Mouse (Mus musculus): Measurements from ENCODE around the gene Lypd5.

The Lypd5 gene

DNA sequence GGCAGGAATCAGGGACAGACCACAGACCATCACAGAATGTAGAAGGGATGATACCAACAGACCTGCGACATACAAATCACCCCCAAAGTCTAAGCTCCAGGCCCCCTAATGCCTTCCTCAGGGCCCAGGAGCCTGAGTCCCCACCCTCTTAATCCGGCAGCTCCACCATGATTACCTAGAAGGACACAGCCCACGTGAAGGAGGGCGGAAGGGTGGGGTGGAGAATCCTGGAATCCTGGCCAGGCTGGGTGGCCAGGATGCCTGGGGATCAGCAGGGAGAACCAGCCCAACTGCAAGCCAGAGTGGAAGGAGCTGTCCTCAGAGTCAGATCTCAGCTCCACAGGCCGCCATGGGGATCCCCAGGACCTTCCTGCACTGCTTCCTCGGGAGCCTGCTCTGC is at the start of gene Lypd5:
Gene Lypd5, plus strand, starts transcription at position 301 of the 400 bp plus-strand sequence.
- DNase-seq (ENCODE audit: low read depth) = no peak

DNA sequence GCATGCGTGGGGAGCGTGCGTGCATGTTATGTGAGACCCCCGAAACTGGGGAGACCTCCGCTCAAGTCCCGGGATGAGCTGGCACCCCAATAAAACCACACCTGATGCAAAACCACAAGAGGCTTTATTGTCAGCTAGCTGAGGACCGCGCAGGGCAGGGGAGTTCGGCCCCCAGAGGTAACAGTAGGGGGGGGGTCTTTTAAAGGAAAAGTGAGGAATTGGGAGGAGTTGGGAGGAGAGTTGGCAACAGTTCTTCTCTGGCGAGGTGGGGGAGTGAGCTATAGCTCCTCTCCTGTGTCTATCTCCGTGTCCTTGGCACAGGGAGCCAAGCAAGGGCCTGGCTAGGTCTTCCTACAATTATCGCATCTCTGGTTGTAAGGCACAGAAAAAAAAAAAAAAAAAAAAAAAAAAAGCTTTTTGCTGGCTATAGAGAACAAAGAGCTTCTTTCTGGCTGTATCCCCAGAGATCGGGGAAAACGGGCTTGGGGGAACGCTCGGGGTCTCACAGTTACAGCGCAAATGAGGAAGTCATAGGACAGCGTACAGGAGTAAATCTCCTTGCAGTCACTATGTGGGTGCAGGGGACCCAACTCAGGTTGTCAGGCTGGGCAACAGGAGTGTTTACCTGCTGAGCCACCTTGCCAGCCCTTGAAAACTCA is 49.0 kb upstream of the Lypd5 start:
- DNase-seq (ENCODE audit: low read depth) = peak; percentile 9

DNA sequence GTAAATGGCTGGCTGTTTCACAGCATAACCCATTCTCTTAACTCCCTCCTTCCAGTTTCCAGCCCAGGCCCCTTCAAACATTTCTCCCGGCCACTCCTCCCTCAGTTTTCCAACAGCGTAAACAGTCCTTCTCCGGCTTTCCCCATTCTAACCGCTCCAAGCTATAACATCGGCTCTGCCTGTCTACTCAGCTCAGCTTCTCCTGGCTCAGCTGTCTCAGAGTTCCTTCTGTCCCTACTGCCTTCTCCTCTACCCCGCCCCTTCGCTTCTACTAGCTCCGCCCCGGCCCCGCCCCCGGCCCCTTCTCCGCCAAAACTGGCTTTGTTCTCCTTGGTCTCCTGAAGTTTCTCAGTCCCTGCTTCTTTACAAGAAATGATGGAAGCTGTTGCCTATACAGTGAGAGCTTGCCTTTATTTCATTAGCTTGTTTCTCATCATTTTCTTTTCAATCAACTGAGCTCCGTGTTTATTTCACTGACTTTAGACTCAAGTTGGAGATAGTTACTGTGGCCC is 48.2 kb upstream of the Lypd5 start, which contains the start of gene Zfp61:
Gene Zfp61, minus strand, starts transcription at position 462 of the 512 bp plus-strand sequence.
- peak; percentile 25 for DNase-seq (ENCODE audit: low read depth)

DNA sequence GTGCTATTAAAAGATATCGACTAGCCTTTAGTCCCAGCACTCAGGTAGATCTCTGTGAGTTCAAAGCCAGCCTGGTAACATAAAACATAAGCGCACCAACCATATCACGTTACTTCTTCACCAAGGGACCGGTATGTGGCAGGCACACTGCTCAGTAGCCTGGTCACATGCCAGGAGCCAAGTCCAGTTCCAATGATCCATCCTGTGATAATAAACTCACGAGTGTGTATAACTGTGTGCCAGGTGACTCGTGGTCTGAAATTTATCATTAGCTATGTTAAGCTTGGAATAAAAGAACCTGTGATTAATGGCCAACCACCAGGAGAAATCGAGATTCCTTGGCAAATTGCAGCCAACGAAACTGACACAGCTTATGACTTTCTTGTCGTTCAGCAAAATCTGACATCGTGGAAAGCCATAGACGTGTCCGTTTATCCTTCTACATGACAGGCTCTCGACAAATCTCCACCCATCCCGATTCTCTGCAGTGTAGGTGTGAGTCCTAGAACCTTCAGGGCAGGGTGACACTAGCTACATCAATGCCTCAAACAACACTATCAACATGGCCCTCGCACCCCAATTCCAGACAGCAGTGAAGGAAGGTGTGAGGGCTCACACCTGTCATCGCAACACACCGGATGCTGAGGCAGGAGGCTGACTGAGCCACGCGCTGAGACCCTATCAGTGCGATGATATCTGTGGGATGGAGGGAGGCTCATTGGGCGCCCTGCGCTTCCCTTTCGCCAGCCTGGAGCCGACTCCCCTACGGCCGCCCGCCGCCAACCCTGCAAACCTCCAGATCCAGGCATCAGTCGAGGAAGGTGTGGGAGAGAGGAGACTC is 33.0 kb upstream of the Lypd5 start:
- DNase-seq (ENCODE audit: low read depth) = no peak

- DNase-seq (ENCODE audit: low read depth) = peak; percentile 92
Observed at GRCm38 (mm10) chr7:24316567-24317092, 32.4 kb upstream of the Lypd5 start, which contains the start of gene Zfp94. TSS of gene Zfp94 (minus strand) at chr7:24316666.

DNA sequence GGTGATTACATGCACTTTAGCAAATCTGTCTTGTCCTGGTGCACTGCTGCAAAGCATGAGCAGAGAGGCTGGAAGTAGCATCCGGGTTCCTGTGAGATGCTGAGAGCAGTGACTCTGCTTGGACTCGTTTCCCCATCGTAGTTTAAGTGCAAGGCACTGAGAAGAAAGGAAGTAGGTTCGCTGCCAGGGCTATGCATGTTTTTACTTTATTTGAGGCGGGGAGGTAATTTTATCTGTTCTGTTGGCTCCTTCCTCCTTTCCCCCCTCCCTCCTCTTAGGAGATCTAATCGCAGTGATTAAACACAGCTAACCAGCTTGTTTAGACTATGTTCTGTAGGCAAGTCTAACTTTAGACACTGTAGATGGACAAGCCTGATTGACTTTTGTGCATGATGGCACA is 30.1 kb upstream of the Lypd5 start:
- no peak for DNase-seq (ENCODE audit: low read depth)

- DNase-seq (ENCODE audit: low read depth) = no peak
Observed at GRCm38 (mm10) chr7:24322593-24322992, 26.4 kb upstream of the Lypd5 start.

- DNase-seq (ENCODE audit: low read depth) = no peak
Observed at GRCm38 (mm10) chr7:24325197-24325596, 23.8 kb upstream of the Lypd5 start.

GRCm38 (mm10) chr7:24325675-24326128 is 23.3 kb upstream of the Lypd5 start:
- no peak for DNase-seq (ENCODE audit: low read depth)

DNA sequence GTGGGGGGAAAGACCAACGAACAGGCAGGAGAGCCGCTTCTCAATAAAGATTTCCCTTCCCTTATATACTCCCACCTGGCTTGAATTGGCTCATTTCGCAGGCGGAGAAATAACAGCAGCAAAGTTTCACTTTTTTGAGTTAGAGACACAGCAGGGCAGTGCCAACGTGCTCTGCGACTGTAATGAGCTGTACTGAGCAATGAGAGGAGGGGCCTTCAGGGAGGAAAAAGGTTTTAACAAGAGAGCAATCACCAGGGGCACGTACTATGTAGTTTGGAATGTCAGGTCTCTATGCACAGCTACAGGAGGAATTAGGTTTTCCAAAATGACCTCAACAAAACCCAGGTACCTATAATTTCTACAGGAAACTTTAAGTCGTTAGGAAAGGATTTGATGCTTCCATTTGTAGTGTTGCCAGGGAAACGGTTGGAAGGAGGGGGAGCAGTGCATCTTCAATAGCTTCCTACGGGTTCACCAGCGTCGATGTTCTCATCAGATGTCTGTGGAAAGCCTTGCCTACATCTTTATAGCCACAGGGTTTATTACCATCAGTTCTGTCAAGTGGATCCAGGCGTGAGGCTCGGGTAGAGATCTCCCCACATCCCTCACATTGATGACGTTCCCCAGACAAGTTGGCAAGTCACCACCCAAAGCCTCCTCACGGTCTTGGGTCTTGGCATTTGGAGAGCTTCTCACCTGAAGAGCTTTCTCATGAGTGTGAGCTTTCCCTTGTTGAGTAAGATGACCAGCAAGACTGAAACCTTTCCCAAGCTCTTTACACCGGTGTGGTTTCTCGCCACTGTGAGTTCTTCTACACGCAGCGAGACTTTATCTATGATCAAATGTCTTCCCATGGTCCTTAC is 22.5 kb upstream of the Lypd5 start:
- no peak for DNase-seq (ENCODE audit: low read depth)

- no peak for DNase-seq (ENCODE audit: low read depth)
Observed at GRCm38 (mm10) chr7:24327281-24327975, 21.6 kb upstream of the Lypd5 start.

GRCm38 (mm10) chr7:24333304-24333986 is 15.6 kb upstream of the Lypd5 start, which contains the start of gene Tescl:
TSS of gene Tescl (minus strand) at chr7:24333936.
- DNase-seq (ENCODE audit: low read depth) = no peak

DNA sequence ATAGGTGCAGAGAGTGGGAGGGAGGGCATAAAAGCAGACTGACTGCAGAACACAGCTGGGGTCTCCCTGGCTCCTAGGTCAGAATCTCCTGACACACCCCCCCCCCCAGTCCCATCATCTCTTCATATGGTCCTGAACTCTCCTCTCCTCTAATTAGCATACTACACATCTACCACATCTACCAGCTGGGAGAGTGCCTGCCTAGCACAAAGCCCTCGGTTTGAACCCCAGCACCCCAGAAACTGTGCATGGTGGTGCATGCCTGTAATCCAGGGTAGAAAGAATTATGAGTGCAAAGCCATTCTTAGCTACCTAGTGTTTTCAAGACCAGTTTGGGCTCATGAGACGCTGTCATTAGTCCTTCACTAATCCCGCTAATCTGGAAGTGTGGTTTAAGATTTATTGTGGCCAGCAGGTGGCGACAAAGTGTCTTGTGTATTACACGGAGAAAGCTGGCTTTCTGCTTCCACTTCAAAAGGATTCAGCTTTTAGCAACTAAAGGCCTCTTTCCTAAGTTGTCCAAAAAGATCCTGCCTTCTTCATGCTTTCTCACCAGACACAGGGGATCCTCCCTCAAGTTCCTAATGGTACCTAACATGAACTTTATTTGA is 13.2 kb upstream of the Lypd5 start:
- peak; percentile 62 for DNase-seq (ENCODE audit: low read depth)

- DNase-seq (ENCODE audit: low read depth) = no peak
Observed at GRCm38 (mm10) chr7:24338241-24338640, 10.8 kb upstream of the Lypd5 start.

GRCm38 (mm10) chr7:24343701-24344272 is 5.2 kb upstream of the Lypd5 start:
- no peak for DNase-seq (ENCODE audit: low read depth)

- DNase-seq (ENCODE audit: low read depth) = no peak
Observed at GRCm38 (mm10) chr7:24346444-24346843, 2.6 kb upstream of the Lypd5 start.

DNA sequence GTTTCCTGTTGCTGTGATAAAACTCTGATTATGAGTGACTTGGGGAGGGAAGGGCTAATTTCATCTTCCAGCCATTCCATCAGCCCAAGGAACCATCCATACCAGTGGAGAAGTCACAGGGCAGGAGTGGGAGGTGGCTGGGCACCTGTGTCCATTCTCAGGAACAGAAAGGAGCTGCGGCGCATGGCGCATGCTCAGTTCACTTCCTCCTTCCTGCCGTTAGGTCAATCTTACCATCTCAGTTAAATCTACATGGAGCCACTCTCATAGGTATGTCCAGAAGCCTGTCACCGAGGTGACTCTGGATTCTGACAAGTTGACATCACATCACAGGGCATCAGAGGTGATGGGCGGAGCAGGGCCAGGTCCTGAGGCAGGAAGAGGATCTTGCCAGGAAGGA is 6.7 kb downstream of the Lypd5 start:
- DNase-seq (ENCODE audit: low read depth) = no peak

DNA sequence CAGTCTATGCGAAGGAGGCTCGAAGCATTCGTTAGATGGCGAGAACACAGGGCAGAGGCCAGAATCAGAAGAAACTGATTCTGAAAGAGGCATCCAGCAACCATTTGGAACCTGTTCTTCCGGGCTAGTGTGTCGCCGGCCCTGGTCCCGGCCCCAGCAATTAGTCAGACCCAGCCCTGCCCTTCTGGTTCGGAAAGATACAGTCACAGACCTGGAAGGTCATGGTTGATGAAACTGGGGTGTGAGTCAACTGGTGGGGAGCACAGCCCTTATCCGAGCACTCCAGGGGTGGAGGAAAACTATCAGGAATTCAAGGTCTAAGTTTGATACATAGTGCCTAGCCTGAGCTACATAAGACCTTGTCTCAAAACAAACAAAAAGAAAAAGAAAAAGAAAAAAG is 7.1 kb downstream of the Lypd5 start:
- no peak for DNase-seq (ENCODE audit: low read depth)

GRCm38 (mm10) chr7:24357899-24358298 is 8.9 kb downstream of the Lypd5 start:
- no peak for DNase-seq (ENCODE audit: low read depth)

DNA sequence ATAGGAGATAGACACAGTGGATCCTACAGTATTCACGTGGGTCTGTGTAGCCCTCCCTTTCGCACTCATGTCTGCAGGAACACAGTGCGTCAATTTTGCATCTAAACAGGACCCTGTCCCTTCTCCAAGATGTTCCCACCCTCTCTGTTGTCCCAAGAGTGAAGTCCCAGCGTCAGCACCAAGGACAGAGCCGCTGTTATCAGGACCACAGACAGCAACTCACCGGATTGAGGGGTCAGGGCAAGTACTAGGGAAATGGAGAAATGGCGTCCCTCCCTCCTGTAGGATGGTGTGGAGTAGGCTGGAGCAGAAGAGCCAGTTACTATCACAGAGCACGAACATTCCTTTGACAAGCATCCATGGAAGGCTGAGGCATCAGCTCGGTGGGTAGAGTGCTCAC is 10.3 kb downstream of the Lypd5 start:
- DNase-seq (ENCODE audit: low read depth) = no peak
